Mouse (Mus musculus): ENCODE results near the gene Ptgds.
A peak's percentile ranks its signal among the peaks of the same experiment; 100 is the strongest.

The Ptgds gene

GRCm38 (mm10) chr2:25469969-25470368 lies at the start of gene Ptgds:
Gene Ptgds, minus strand, starts transcription at chr2:25470046.
- no peak for DNase-seq (ENCODE audit: low read depth)

DNA sequence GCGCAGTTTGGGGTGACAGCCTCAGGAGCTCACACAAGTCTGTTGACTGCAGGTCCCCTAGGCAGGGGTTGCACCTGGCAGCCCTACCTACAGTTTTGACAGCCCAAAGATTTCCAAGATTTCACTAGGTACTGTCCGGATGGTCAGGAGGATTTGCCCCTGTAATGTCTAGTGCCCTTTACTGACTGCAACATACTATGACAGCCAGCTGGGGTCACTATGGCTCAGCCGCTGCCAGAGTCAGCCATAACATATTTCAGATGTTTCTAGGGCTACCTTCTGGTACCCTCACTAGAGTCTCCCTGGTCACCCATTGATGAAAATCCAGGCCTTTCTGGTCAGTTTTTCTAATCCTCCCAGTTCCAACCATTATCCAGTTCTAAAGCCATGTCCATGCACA lies 40.1 kb upstream of the Ptgds start:
- peak; percentile 37 for DNase-seq (ENCODE audit: low read depth)

DNA sequence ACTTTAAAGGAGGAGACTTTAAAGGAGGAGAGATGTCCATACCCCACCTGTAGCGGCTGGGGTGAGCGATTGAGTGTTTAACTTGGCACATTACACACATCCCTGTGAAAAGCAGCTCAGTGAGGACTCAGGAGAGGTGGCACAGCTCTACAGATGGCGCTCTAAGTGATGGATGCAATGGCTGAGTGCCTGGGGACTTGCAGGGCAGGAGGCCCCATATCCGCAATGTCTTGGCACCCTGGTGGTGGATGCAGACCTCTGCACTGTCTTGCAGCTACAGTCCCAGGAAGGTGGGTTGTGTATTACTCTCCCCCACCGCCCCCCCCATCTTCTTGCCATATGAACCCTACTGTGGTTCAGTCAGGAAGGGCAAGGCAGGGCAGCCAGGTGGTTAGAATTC lies 37.1 kb upstream of the Ptgds start:
- DNase-seq (ENCODE audit: low read depth), result peak; percentile 53

- no peak for DNase-seq (ENCODE audit: low read depth)
Observed at GRCm38 (mm10) chr2:25505860-25506259, 36.0 kb upstream of the Ptgds start.

GRCm38 (mm10) chr2:25505000-25505399 lies 35.2 kb upstream of the Ptgds start:
- no peak for DNase-seq (ENCODE audit: low read depth)

DNA sequence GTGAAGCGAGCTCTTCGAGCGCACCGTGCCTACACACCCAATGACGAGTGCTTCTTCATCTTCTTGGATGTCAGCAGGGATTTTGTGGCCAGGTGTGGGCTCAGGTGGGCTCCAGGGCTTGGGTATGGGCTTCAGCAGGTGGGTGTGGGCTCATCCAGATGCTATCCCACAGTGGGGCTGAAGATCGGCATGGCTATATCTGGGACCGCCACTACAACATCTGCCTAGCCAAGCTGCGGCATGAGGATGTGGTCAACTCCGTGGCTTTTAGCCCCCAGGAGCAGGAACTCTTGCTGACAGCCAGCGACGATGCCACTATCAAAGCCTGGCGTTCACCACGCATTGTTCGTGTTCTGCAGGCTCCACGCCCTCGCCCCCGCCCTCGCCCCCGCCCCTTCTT lies 34.7 kb upstream of the Ptgds start:
- no peak for DNase-seq (ENCODE audit: low read depth)

GRCm38 (mm10) chr2:25502726-25503125 lies 32.9 kb upstream of the Ptgds start:
- no peak for DNase-seq (ENCODE audit: low read depth)

GRCm38 (mm10) chr2:25501593-25502486 lies 32.0 kb upstream of the Ptgds start, which contains the start of gene C8g:
Gene C8g, minus strand, starts transcription at chr2:25501719.
- DNase-seq (ENCODE audit: low read depth), result peak; percentile 26

- DNase-seq (ENCODE audit: low read depth), result peak; percentile 96
Observed at GRCm38 (mm10) chr2:25500576-25501405, 30.9 kb upstream of the Ptgds start, which contains the start of gene Fbxw5. Gene Fbxw5, plus strand, starts transcription at chr2:25500750.

DNA sequence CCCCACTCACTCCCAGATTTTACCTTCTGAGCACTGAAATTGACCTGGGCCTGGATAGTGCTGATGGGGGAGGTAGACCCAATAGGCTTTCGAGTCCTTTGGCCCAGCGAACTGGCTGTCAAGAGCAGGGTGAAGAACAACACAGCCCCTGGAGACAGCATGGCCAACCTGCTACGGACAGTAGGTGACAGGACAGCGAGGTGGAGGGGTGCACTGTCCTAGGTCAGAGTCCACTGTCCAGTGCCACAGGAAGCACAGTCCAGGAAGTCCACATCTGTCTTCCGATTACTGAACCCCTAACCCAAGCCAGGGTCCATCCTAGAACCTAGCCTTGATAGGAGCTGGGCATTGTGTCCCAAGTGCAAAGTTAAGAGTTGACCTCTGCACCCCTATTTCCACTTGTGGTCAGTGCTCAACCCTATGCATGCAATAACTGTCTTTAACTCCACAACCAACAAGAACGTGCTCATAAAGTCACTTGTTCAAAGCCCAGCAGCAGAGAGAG lies 30.3 kb upstream of the Ptgds start:
- DNase-seq (ENCODE audit: low read depth), result no peak

DNA sequence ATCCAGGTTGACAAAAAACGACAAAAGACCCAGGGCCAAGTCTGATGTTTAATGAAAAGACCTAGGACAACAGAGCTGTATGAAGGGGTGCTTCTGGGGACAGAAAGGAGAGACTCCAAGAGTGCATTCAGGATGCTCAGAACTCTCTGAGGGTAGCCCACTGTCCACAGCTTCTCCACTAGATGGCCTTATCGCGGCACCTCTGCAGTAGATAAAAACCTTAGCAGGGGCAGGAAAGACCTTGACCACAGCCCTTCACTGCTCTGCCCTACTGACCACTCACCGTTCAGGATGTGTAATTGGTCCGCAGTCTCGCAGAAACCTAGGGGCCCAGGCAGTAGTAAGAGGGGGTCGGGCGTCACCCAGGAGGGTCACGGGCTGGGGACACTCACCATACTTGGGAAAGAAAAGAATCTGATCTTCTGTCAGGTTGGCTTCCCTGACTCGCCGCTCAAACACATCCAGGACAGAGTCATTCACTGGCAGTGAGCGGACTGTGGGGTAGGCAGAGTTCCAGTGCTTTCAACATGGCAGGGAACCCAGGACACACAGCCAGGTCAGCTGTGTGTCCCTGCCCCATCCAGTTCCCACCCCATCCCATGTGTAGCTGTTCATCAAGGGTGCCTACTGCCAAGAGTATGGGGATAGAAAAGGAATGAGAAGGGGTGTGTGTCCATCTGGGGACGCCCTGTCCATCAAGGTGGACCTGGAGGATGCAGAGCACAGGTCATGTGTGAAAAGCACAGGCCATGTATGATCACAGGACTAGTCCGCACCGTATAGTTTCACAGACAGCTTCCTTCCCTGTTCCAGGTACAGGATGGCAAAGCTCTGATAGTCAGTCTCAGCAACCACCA lies 29.0 kb upstream of the Ptgds start:
- DNase-seq (ENCODE audit: low read depth), result no peak

DNA sequence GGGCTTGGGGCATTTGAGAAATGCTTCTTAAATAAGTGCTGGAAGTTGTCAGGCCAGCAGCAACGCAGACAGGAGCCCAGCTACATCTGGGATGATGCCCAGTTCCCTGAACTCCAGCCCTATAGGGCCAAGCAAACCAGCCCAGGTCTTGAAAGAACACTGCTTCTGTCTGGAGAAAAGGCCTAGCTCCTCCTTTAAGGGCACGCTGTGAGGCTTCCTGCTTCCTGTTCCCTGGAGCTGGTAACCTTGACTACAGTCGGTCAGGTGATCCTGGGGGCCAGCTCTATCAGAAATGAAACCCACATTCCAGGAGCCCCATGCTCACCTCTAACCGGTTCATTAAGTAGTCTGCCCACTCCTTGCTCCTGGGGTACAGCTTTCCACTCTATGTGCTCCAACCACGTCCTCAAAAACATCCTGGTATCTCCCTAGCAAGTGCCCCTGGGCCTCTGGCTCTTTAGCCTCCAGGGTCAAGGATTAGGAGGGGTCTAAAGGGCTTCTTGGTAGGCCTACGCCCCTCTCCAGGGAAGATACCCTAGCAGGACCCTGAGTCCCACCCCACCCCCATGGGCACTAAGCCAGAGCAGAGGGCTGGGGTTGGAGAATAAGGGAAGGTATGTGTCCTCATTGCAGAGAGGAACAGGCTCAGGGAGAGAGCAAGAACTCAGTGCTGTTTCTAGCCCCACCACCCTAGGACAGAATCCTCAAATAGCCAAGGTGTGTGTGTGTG lies 28.2 kb upstream of the Ptgds start:
- peak; percentile 34 for DNase-seq (ENCODE audit: low read depth)

DNA sequence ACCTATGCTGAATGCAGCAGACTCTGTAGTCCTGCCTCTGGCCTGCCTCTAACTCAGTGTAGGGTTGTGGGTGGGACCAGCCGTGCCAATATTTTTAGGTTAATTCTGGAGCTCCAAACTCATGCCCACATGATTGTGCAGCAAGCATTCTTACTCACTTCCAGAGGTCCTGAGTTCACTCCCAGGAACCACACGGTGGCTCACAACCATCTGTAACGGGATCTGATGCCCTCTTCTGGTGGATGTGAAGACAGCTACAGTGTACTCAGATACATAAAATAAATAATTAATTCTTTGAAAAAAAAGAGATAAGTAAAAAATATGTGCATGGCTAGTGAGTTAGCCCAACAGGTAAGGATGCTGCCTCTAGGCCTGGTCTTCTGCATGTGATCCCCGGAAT lies 26.6 kb upstream of the Ptgds start:
- peak; percentile 51 for DNase-seq (ENCODE audit: low read depth)

DNA sequence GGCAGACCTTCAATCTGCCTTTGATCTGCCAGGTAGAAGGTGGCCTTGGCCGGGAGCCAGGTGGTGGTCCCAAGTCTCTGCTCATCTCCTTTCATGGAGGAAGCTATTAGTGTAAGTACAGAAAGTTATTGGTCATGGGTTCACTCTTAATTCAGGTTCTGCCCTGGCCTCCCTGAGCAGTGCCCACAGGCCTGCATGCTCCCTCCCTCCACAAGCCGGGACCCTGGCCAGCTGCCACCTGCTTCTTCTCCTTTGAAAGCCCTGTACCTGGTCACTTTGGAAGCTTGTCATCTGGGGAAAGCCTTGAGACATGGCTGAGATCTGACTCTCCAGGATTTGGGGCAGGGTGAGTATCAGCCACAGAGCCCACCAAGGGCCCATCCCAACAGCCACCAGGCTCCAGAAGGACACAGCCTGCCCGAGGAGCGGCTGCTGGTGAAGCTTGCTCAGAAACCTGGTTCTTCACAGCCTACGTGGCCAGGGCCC lies 23.7 kb upstream of the Ptgds start, which contains the start of gene Lcn12:
Lcn12 (minus strand) TSS at position 436 of the 486 bp plus-strand sequence.
- no peak for DNase-seq (ENCODE audit: low read depth)

DNA sequence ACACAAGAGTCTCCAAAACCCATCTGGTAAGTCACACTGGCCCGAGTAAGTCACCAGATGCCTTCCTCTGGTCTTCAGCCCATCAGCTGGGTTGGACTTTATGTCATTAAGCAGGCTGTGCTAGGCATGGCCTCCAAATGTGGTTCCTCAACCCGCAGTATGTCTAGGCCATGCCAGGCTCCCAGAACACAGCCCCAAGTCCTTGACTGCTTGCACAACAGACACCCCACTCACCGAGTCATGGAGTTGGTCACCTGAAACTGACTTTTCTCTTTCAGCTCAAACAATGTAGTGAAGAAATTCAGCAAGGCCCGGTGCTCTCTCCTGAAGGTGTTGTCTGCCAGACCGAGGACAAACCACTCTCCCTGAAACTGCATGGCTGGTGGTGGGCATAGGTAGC lies 23.1 kb upstream of the Ptgds start:
- DNase-seq (ENCODE audit: low read depth), result no peak

GRCm38 (mm10) chr2:25488671-25489068 lies 18.8 kb upstream of the Ptgds start:
- no peak for DNase-seq (ENCODE audit: low read depth)

GRCm38 (mm10) chr2:25487965-25488670 lies 18.3 kb upstream of the Ptgds start:
- DNase-seq (ENCODE audit: low read depth), result no peak

DNA sequence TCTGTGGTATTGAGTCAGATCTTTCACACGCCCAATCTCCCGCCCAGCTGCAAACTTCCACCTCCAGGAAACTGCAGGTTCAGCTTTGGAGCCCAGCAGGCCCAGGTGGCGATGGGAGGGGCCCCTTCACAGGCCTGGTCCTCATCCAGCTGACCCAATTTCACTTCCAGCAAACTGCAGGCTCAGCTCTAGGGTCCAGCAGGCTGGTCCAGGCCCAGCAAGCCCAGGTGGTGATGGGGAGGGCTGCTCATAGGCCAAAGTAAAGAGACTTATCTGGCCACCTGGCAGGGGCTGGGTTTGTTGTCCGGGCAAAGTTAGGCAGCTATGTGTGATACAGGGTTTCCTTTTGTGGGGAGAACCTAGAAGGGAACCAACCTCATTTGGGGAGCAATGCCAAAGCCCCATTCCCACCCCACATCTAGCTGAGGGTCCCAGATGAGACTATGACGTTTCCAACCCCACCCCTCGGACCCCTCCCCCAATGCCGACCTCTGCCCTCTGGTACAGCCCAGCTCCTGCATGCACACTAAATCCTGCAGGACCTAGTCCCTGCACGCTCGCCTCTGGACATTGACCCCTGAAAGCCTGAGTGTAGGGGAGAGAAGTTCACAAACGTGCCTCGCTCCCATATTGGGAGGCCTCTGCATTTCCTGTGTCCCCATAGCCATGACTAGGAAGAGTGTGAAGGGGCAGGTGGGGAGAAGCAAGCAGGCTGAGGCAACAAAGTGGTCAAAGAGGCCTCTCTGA lies 15.2 kb upstream of the Ptgds start:
- DNase-seq (ENCODE audit: low read depth), result no peak

GRCm38 (mm10) chr2:25482969-25483368 lies 13.1 kb upstream of the Ptgds start:
- peak; percentile 92 for DNase-seq (ENCODE audit: low read depth)
